Mouse (Mus musculus): ENCODE measurements around the gene Lhfp.

Gene Lhfp

GRCm38 (mm10) chr3:53042240-53042567, 876 bp downstream of the Lhfp start:
- no peak for DNase-seq (ENCODE audit: low spot score in 2 of 2)

GRCm38 (mm10) chr3:53043206-53043780, 2.0 kb downstream of the Lhfp start:
- no peak for DNase-seq (ENCODE audit: low spot score in 2 of 2)

- DNase-seq (ENCODE audit: low spot score in 2 of 2): no peak
These were observed 2.9 kb downstream of the Lhfp start for GRCm38 (mm10) chr3:53044238-53044637.

DNA sequence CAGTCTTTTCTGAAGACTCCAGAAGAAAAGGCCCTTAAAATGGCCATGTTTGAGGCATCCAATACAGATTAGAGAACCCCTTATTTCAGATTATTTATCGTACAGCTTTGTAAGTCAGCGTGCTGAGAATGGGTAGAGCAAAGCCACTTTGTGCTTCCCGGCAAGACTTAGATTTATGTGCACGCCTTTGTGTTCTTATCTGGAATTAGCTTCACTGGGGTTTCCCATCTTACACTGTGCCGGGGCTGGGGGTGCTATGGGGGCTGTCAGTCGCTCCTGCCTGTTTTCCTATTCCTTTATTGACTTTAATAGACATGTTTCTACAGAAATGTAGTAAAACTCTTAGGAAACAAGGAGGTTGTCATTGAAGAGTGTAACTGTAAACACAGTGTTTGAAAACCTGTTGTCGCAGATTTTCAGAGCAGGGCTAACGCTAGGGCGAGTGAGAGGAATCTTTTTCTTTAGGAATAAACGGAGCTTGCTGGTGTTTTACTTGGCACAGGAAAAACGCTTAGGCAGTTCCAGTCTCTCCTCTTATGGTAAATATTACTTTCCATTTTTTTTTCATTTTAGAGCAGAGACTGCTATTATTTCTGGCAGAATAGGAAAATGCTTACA, 3.5 kb downstream of the Lhfp start:
- DNase-seq (ENCODE audit: low spot score in 2 of 2): no peak

GRCm38 (mm10) chr3:53045697-53046096, 4.4 kb downstream of the Lhfp start:
- no peak for DNase-seq (ENCODE audit: low spot score in 2 of 2)

GRCm38 (mm10) chr3:53046371-53046770, 5.0 kb downstream of the Lhfp start:
- no peak for DNase-seq (ENCODE audit: low spot score in 2 of 2)

- DNase-seq (ENCODE audit: low spot score in 2 of 2): no peak
These were observed 11.1 kb downstream of the Lhfp start for GRCm38 (mm10) chr3:53052385-53052784.

- DNase-seq (ENCODE audit: low spot score in 2 of 2): no peak
These were observed 15.1 kb downstream of the Lhfp start for GRCm38 (mm10) chr3:53056430-53056829.

GRCm38 (mm10) chr3:53059959-53060358, 18.6 kb downstream of the Lhfp start:
- no peak for DNase-seq (ENCODE audit: low spot score in 2 of 2)

- DNase-seq (ENCODE audit: low spot score in 2 of 2): no peak
These were observed 22.3 kb downstream of the Lhfp start for GRCm38 (mm10) chr3:53063423-53064147.

- no peak for DNase-seq (ENCODE audit: low spot score in 2 of 2)
These were observed 24.2 kb downstream of the Lhfp start for GRCm38 (mm10) chr3:53065267-53066094.

DNA sequence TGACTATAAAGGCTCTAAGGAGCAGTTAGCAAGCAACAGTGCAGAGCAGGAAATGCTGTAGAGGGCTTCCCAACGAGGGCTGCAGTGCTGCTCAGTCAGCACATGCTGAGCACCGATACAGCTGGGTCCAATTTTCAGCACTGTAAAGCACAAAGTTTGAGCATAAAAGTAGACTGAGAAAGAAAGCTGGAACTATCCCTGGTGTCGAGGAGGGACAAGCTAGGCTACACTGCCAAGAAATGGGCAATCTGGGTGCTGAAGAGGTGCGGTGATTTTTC, 24.7 kb downstream of the Lhfp start:
- DNase-seq (ENCODE audit: low spot score in 2 of 2): no peak

GRCm38 (mm10) chr3:53068399-53068798, 27.1 kb downstream of the Lhfp start:
- DNase-seq (ENCODE audit: low spot score in 2 of 2): no peak

GRCm38 (mm10) chr3:53074264-53074663, 32.9 kb downstream of the Lhfp start:
- no peak for DNase-seq (ENCODE audit: low spot score in 2 of 2)

DNA sequence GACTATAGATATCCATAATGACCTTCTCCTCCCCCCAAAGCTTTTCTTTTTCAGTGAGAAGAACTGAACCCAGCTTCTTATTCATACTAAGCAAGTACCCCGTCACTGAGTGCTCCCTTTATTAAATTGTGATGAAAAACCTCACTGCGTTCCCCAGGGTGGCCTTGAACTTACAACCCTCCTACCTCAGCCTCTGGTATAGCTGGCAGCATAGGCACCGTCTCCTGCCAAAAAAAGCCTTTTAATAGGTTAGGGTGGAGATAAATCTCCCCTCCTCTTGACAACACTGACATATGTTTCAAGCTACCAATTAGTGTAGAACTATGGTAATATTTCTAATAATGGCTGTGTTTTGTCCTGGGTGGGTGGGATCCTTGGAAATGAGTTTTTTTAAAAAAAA, 33.4 kb downstream of the Lhfp start:
- no peak for DNase-seq (ENCODE audit: low spot score in 2 of 2)

- DNase-seq (ENCODE audit: low spot score in 2 of 2): no peak
These were observed 39.0 kb downstream of the Lhfp start for GRCm38 (mm10) chr3:53080286-53080685.

DNA sequence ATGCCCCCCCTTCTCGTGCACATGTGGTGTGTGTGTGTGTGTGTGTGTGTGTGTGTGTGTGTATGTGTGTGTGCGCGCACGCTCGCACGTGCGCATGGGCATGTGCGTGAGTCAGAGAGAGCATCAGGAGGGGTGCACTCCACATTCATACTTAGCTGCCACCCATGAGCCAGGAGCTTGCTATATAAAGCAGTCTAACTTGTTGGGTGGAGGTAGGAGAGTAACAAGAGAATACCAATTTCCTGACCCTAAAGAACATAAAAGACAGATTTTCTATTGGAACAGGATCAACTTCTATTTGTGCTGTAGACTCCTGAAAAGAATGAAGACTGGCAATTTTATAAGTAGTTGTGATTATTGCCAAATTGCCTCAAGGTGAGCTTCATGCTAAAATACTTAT, 39.4 kb downstream of the Lhfp start:
- no peak for DNase-seq (ENCODE audit: low spot score in 2 of 2)

GRCm38 (mm10) chr3:53083717-53084116, 42.4 kb downstream of the Lhfp start:
- no peak for DNase-seq (ENCODE audit: low spot score in 2 of 2)

DNA sequence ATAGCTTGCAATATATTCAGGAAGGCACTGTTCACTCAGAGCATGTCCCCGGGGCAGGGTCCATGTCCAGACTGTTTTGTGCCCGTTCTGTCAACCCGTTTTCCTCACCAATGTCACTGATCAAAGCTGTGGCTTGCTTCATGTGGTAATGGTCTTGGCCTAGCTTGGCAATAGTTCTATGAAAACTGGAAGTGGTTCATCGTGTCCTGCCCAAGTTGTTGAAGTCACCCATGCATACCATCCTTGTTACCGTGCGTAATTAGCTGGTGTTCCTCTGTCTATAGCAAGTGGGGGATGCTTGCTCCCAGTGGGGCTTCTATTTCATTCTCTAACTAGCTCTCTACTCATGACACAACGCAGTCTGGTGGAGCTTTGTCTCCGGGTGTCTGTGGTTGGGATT, 43.5 kb downstream of the Lhfp start:
- no peak for DNase-seq (ENCODE audit: low spot score in 2 of 2)

DNA sequence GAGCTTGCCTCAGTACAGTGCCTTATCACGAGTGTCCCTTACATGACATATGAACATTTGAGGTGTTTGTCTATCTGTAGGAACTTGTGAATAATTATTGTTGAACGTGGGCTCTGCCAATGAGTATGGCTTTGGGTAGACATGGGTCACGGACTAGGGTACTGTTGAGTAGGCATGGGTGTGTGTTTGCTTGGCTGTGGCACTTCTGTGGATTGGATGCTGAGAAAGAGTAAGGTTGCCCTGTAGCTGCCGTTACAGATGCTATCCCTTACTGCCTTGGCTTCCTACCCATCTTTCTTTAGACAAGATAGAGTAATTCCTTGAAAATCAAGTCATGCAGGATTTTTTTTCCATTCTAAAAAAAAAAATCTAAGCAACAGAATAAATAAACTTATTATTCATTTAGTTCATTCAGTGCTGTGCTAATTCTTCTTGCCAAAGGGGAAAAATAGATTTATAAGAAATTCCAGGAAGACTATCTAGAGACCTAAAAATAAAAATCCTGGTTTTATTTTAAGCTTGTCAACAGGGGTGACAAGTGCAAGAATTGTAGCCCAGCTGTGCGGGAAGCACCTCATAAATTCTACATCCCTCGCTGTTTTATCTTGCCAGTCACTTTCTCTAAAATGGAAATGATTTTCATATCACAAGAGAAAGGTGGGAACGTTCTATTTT, 45.3 kb downstream of the Lhfp start:
- DNase-seq (ENCODE audit: low spot score in 2 of 2): no peak

- DNase-seq (ENCODE audit: low spot score in 2 of 2): no peak
These were observed 46.0 kb downstream of the Lhfp start for GRCm38 (mm10) chr3:53087156-53087805.

- no peak for DNase-seq (ENCODE audit: low spot score in 2 of 2)
These were observed 48.6 kb downstream of the Lhfp start for GRCm38 (mm10) chr3:53089921-53090320.
